Mouse (Mus musculus) liver, postnatal 0 days (tissue): Measurements from ENCODE around the gene Tcf7l2. TPM values are rescaled to one million over a fixed set of nuclear protein-coding genes. Genes with fewer than 3 reads are reported as not detected.
A peak's percentile ranks its signal among the peaks of the same experiment; 100 is the strongest.

Experiments
- ATAC-seq: fragments of 200-750 bp; cut with Nextera tagmentation; 2 replicates; pipeline ENCODE4 v1.8.0; 2017; ENCODE audit warnings: mild to moderate bottlenecking, moderate library complexity
- DNase-seq: peaks from one replicate; pipeline ENCODE4 v3.0.0-alpha.2; 2016
- H3K27ac ChIP-seq: fragments of 300-500 bp; sonication (generic); 2 replicates; pipeline ENCODE4 v1.5.1; 2014; ENCODE audit warnings: antibody characterized with exemption, moderate library complexity, mild to moderate bottlenecking, low read depth
- H3K27me3 ChIP-seq: fragments of 300-500 bp; sonication (generic); 2 replicates; pipeline ENCODE4 v1.6.1; 2014; ENCODE audit warnings: low read length, control low read depth, mixed read lengths; ENCODE audit not compliant: insufficient read depth
- H3K36me3 ChIP-seq: fragments of 300-500 bp; sonication (generic); replicated peaks from 2 replicates; pipeline ENCODE4 v1.6.1; 2014; ENCODE audit warnings: mild to moderate bottlenecking, control low read depth, low read length, moderate library complexity, mixed read lengths; ENCODE audit not compliant: insufficient read depth
- H3K4me1 ChIP-seq: fragments of 300-500 bp; sonication (generic); 2 replicates; pipeline ENCODE4 v1.6.1; 2014; ENCODE audit warnings: antibody characterized with exemption, mild to moderate bottlenecking, control low read depth; ENCODE audit not compliant: insufficient read depth
- H3K4me2 ChIP-seq: fragments of 300-500 bp; sonication (generic); 2 replicates; pipeline ENCODE4 v1.6.1; 2014; ENCODE audit warnings: low read depth, mild to moderate bottlenecking, low read length, moderate library complexity, mixed read lengths
- H3K4me3 ChIP-seq: fragments of 300-500 bp; sonication (generic); 2 replicates; pipeline ENCODE4 v1.5.1; 2014; ENCODE audit warnings: low read depth, low read length
- H3K9ac ChIP-seq: fragments of 300-500 bp; sonication (generic); replicated peaks from 2 replicates; pipeline ENCODE4 v1.6.1; 2014; ENCODE audit warnings: mild to moderate bottlenecking, moderate library complexity
- H3K9me3 ChIP-seq: fragments of 300-500 bp; sonication (generic); 2 replicates; pipeline ENCODE4 v1.6.1; 2016; ENCODE audit warnings: mild to moderate bottlenecking, control low read depth, low read length, mixed read lengths
- CTCF ChIP-seq: sonication (generic); IDR thresholded peaks from 2 replicates; pipeline ENCODE4 v1.5.1; 2016; ENCODE audit warnings: antibody characterized with exemption, low read depth
- EP300 ChIP-seq: IDR thresholded peaks from 2 replicates; pipeline ENCODE4 v1.6.1; 2016; ENCODE audit warnings: antibody characterized with exemption, low read depth, mild to moderate bottlenecking
- WGBS: fragments of 180-500 bp; shearing (Covaris S2); extraction: QIAGEN DNeasy Blood & Tissue Kit; methylation state at CpG from one replicate; pipeline ENCODE4 v1.1.7; 2014; ENCODE audit not compliant: insufficient replicate concordance; 5-methylcytosine and 5-hydroxymethylcytosine counted together
- polyA plus RNA-seq: library from polyadenylated mRNA; unstranded; fragments of >200 nt; fragmentation: Nextera tagmentation; extraction: Ambion mirVana; gene quantifications from 2 replicates; pipeline ENCODE4 v1.2.1, GENCODE M21; 2015

Tcf7l2 gene
- polyA plus RNA-seq, 1 experiment from 2014 or later, result 21.6 TPM

- H3K27ac ChIP-seq, result no peak overlapping the region
- peaks cover 5% of the 10 kb centered on the region for H3K27me3 ChIP-seq
- no peak for TF ChIP-seq EP300
- no peak for TF ChIP-seq CTCF
- no peak overlapping the region for H3K4me2 ChIP-seq
- DNase-seq (no peak), ATAC-seq (no peak)
- no peak overlapping the region for H3K4me3 ChIP-seq
- peaks cover 6% of the 10 kb centered on the region for H3K4me1 ChIP-seq
- no peaks in the 10 kb centered on the region for H3K9me3 ChIP-seq
- WGBS, result 65% methylated on average over 6 of the region's 6 CpGs
- no peak overlapping the region for H3K9ac ChIP-seq
- peaks cover 3% of the 10 kb centered on the region for H3K36me3 ChIP-seq
These were observed 7.2 kb downstream of the Tcf7l2 start for GRCm38 (mm10) chr19:55748801-55749200.

- Histone ChIP-seq H3K27me3 (no peaks in the 10 kb centered on the region; the same call in 1 of the 2 replicates), H3K4me2 (no peak overlapping the region), H3K4me3 (no peak overlapping the region), H3K9ac (no peak overlapping the region), H3K36me3 (peaks cover 3% of the 10 kb centered on the region), H3K9me3 (no peaks in the 10 kb centered on the region), H3K27ac (no peak overlapping the region), H3K4me1 (peaks cover 11% of the 10 kb centered on the region)
- DNase-seq (no peak), ATAC-seq (no peak)
- 74% methylated on average over 7 of the region's 7 CpGs for WGBS
- TF ChIP-seq EP300 (no peak), CTCF (no peak)
These were observed 7.9 kb downstream of the Tcf7l2 start for GRCm38 (mm10) chr19:55749532-55749931.

GRCm38 (mm10) chr19:55750048-55750447 is 8.4 kb downstream of the Tcf7l2 start:
- TF ChIP-seq CTCF (no peak), EP300 (no peak)
- H3K9me3 ChIP-seq, result no peaks in the 10 kb centered on the region
- H3K4me3 ChIP-seq, result no peak overlapping the region
- no peaks in the 10 kb centered on the region for H3K27me3 ChIP-seq
- H3K9ac ChIP-seq, result no peak overlapping the region
- no peak for ATAC-seq
- H3K4me2 ChIP-seq, result no peak overlapping the region
- no peak for DNase-seq
- peaks cover 3% of the 10 kb centered on the region for H3K36me3 ChIP-seq
- H3K4me1 ChIP-seq, result peaks cover 11% of the 10 kb centered on the region
- 75% methylated on average over 13 of the region's 13 CpGs for WGBS
- H3K27ac ChIP-seq, result no peak overlapping the region

- peaks cover 3% of the 10 kb centered on the region for H3K36me3 ChIP-seq
- no peaks in the 10 kb centered on the region for H3K9me3 ChIP-seq
- no peak for TF ChIP-seq CTCF
- no peak for TF ChIP-seq EP300
- no peak overlapping the region for H3K4me2 ChIP-seq
- no peaks in the 10 kb centered on the region for H3K27me3 ChIP-seq
- H3K9ac ChIP-seq, result no peak overlapping the region
- H3K4me3 ChIP-seq, result no peak overlapping the region
- DNase-seq (no peak), ATAC-seq (no peak)
- 82% methylated on average over 7 of the region's 7 CpGs for WGBS
- H3K27ac ChIP-seq, result no peak overlapping the region
- peaks cover 11% of the 10 kb centered on the region for H3K4me1 ChIP-seq
These were observed 8.8 kb downstream of the Tcf7l2 start for GRCm38 (mm10) chr19:55750465-55750864.

GRCm38 (mm10) chr19:55752861-55753260 is 11.2 kb downstream of the Tcf7l2 start:
- peaks cover 9% of the 10 kb centered on the region for H3K4me1 ChIP-seq
- H3K9me3 ChIP-seq, result no peaks in the 10 kb centered on the region
- H3K27me3 ChIP-seq, result no peaks in the 10 kb centered on the region
- no peak for ATAC-seq
- WGBS, result 69% methylated on average over 8 of the region's 8 CpGs
- no peak overlapping the region for H3K27ac ChIP-seq
- H3K4me2 ChIP-seq, result no peak overlapping the region
- no peak overlapping the region for H3K4me3 ChIP-seq
- DNase-seq, result no peak
- H3K9ac ChIP-seq, result no peak overlapping the region
- TF ChIP-seq EP300 (no peak), CTCF (no peak)
- H3K36me3 ChIP-seq, result peaks cover 2% of the 10 kb centered on the region

- Histone ChIP-seq H3K4me3 (no peak overlapping the region), H3K4me2 (no peak overlapping the region), H3K4me1 (peaks cover 9% of the 10 kb centered on the region), H3K36me3 (no peaks in the 10 kb centered on the region), H3K9ac (no peak overlapping the region), H3K27me3 (no peaks in the 10 kb centered on the region), H3K27ac (no peak overlapping the region), H3K9me3 (no peaks in the 10 kb centered on the region)
- DNase-seq (peak; percentile 26), ATAC-seq (peak; percentile 38; the same call in 1 of the 2 replicates)
- 67% methylated on average over 7 of the region's 7 CpGs for WGBS
- no peak for TF ChIP-seq EP300
These were observed 12.7 kb downstream of the Tcf7l2 start for GRCm38 (mm10) chr19:55754303-55754702.

- no peak for DNase-seq
- H3K9me3 ChIP-seq, result no peaks in the 10 kb centered on the region
- no peak overlapping the region for H3K4me2 ChIP-seq
- H3K9ac ChIP-seq, result no peak overlapping the region
- H3K36me3 ChIP-seq, result no peaks in the 10 kb centered on the region
- H3K27ac ChIP-seq, result no peak overlapping the region
- no peak overlapping the region for H3K4me3 ChIP-seq
- TF ChIP-seq EP300 (no peak), CTCF (no peak)
- no peak for ATAC-seq
- peaks cover 9% of the 10 kb centered on the region for H3K4me1 ChIP-seq
- 78% methylated on average over 9 of the region's 9 CpGs for WGBS
- H3K27me3 ChIP-seq, result no peaks in the 10 kb centered on the region
These were observed 13.8 kb downstream of the Tcf7l2 start for GRCm38 (mm10) chr19:55755462-55755861.
